Mouse (Mus musculus): Measurements from ENCODE around the gene Tmem91. TPM values are rescaled to one million over a fixed set of nuclear protein-coding genes. Genes with fewer than 3 reads are reported as not detected.

Gene Tmem91
- polyA plus RNA-seq, 1 experiment from 2014 or later = 2.0 TPM

DNA sequence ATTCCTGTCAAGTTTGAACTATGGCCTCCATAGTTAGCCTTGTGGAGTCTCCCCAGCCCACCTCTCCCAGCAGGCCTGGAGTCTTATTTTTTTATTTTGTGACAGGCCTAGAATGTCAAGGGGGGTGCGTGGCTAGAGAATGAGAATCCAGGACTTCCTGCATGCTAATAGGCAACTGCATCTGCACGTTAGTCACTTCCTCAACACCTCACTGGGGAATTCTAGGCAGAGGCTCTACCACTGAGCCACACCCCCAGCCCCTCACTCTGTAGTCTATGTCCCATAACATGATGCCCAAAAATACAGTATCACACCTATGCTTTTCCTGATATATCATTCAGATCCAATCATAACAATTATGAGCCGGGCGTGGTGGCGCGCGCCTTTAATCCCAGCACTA lies 2.0 kb upstream of the Tmem91 start:
- 87% methylated on average over 7 of the region's 7 CpGs for WGBS
- Histone ChIP-seq H3K9ac (replicated peaks; ENCODE audit: low read depth) (no peak overlapping the region), H3K36me3 (ENCODE audit: insufficient read depth, low read length) (no peaks in the 10 kb centered on the region), H3K27me3 (replicated peaks; ENCODE audit: insufficient read depth, low read length) (peaks cover 4% of the 10 kb centered on the region; the same call in 1 of the 2 replicates), H3K27ac (ENCODE audit: low read length) (peak overlapping the region; percentile 38; the same call in 1 of the 2 replicates), H3K4me3 (ENCODE audit: low read depth, low read length) (no peak overlapping the region), H3K9me3 (ENCODE audit: low read length) (no peaks in the 10 kb centered on the region), H3K4me2 (replicated peaks; ENCODE audit: low read depth, low read length) (no peak overlapping the region), H3K4me1 (ENCODE audit: insufficient read depth, low read depth, low read length) (peaks cover 26% of the 10 kb centered on the region)
- DNase-seq (ENCODE audit: low spot score) = no peak
- ATAC-seq = no peak
- no peak for TF ChIP-seq EP300 (IDR thresholded peaks at IDR 0.05)
- TF ChIP-seq CTCF (IDR thresholded peaks at IDR 0.05) = no peak

DNA sequence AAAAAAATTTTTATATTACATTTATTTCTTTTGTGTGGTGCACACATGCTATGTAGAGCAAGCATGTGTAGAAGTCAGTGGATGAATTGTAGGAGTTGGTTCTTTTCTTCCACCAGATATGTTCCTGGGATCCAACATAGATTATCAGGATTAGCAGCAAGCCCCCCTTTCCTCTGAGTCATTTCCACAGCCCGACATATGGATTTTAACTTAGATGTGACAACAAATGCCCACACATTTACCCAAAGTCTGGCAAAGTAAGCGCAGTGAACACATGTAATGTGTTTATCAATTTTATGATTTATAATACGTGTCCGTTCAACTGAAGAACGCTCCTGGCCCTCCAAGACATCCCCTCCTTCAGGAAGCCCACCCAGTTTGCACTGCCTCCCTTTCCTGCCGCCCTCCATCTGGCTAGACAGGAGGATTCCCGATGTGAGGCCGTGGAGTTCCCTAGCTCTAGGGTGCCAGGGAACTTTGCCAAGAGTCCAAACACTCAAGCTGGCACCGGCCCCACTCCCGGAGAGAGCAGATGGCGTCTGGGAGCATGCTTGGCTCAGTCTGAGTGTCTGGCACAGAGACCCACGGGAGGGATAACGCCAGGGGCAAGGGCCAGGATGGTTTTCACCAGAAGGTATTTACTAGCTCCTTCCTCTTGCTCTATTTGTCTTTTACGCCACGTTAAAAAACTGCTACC lies 1.3 kb upstream of the Tmem91 start:
- ATAC-seq (peak; percentile 13; the same call in 1 of the 2 replicates), DNase-seq (ENCODE audit: low spot score) (peak; percentile 83)
- 16% methylated on average over 15 of the region's 15 CpGs for WGBS
- Histone ChIP-seq H3K4me3 (ENCODE audit: low read depth, low read length) (no peak overlapping the region), H3K27me3 (replicated peaks; ENCODE audit: insufficient read depth, low read length) (peaks cover 4% of the 10 kb centered on the region; the same call in 1 of the 2 replicates), H3K9me3 (ENCODE audit: low read length) (no peaks in the 10 kb centered on the region), H3K4me1 (ENCODE audit: insufficient read depth, low read depth, low read length) (peaks cover 22% of the 10 kb centered on the region), H3K27ac (ENCODE audit: low read length) (peak overlapping the region; percentile 38), H3K9ac (replicated peaks; ENCODE audit: low read depth) (no peak overlapping the region), H3K4me2 (replicated peaks; ENCODE audit: low read depth, low read length) (0 out of 2 replicates have a peak overlapping the region, but pooled peaks have one; percentile 8), H3K36me3 (ENCODE audit: insufficient read depth, low read length) (no peaks in the 10 kb centered on the region)
- no peak for TF ChIP-seq EP300 (IDR thresholded peaks at IDR 0.05)
- TF ChIP-seq CTCF (IDR thresholded peaks at IDR 0.05) = no peak

DNA sequence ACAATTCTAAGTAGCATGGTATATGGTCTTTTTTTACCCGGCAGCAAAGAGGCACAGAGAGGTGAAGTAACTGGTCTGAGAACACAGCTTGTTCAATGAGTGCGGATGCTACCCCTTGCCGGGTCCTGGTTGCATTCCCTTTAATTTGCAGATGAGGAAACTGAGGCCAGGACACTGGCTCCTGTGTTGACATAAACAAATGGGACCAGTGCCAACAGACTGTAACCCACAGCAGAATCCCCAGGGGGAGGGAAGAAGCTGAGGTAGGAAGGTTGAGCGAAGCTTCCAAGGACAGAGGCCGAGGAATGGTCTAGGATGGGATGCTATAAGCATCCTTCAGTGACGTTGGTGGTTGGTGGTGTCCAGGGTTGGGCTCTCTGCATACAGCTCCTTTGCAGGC lies 439 bp upstream of the Tmem91 start:
- Histone ChIP-seq H3K4me2 (replicated peaks; ENCODE audit: low read depth, low read length) (no peak overlapping the region), H3K27ac (ENCODE audit: low read length) (no peak overlapping the region), H3K27me3 (replicated peaks; ENCODE audit: insufficient read depth, low read length) (peaks cover 4% of the 10 kb centered on the region; the same call in 1 of the 2 replicates), H3K9me3 (ENCODE audit: low read length) (no peaks in the 10 kb centered on the region), H3K4me3 (ENCODE audit: low read depth, low read length) (no peak overlapping the region), H3K9ac (replicated peaks; ENCODE audit: low read depth) (no peak overlapping the region), H3K4me1 (ENCODE audit: insufficient read depth, low read depth, low read length) (peaks cover 19% of the 10 kb centered on the region), H3K36me3 (ENCODE audit: insufficient read depth, low read length) (no peaks in the 10 kb centered on the region)
- ATAC-seq (no peak), DNase-seq (ENCODE audit: low spot score) (no peak)
- 46% methylated on average over 6 of the region's 6 CpGs for WGBS
- TF ChIP-seq EP300 (IDR thresholded peaks at IDR 0.05) (no peak), CTCF (IDR thresholded peaks at IDR 0.05) (no peak)

DNA sequence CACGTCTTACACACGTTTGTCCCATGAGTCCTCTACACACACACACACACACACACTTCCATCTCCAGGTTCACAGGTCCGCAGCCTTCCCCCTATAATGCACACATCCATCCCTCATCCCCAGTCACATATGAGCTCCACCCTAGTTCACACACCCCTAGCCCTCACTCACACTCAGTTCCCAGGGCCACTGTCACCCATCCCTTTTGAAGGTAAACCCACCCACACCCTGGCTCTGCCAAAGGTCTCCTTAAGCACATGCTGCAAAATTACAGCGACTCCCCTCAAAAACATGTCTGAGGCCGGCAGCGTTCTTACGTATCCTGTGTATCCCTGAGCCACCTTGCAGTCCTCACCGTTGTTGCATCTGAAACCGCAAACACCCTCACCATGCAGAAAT lies 669 bp downstream of the Tmem91 start:
- H3K9ac ChIP-seq (replicated peaks; ENCODE audit: low read depth) = no peak overlapping the region
- DNase-seq (ENCODE audit: low spot score) = no peak
- 23% methylated on average over 9 of the region's 9 CpGs for WGBS
- peaks cover 13% of the 10 kb centered on the region for H3K4me1 ChIP-seq (ENCODE audit: insufficient read depth, low read depth, low read length)
- H3K36me3 ChIP-seq (ENCODE audit: insufficient read depth, low read length) = no peaks in the 10 kb centered on the region
- H3K27me3 ChIP-seq (replicated peaks; ENCODE audit: insufficient read depth, low read length) = peaks cover 4% of the 10 kb centered on the region; the same call in 1 of the 2 replicates
- no peak for ATAC-seq
- H3K4me3 ChIP-seq (ENCODE audit: low read depth, low read length) = no peak overlapping the region
- TF ChIP-seq CTCF (IDR thresholded peaks at IDR 0.05) (no peak), EP300 (IDR thresholded peaks at IDR 0.05) (no peak)
- no peak overlapping the region for H3K27ac ChIP-seq (ENCODE audit: low read length)
- no peaks in the 10 kb centered on the region for H3K9me3 ChIP-seq (ENCODE audit: low read length)
- H3K4me2 ChIP-seq (replicated peaks; ENCODE audit: low read depth, low read length) = peak overlapping the region; percentile 51

DNA sequence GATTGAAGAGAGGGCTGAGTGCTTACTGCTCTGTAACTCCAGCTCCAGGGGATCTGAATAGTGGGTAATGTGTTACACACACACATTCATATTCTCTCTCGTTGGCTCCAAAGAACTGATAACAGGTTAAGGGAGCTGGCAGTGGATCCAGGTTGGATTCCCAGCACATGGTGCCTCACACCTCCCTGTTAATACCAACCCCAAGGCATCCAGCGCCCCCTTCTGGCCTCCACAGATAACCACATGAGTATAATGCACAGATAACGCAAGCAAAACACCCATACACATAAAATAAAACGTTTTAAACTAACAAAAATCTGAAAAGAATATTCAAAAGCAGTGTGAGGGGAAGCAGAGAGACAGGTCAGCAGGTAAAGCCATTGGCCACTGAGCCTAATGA lies 2.5 kb downstream of the Tmem91 start:
- WGBS = 52% methylated on average over 4 of the region's 4 CpGs
- Histone ChIP-seq H3K9me3 (ENCODE audit: low read length) (no peaks in the 10 kb centered on the region), H3K36me3 (ENCODE audit: insufficient read depth, low read length) (no peaks in the 10 kb centered on the region), H3K4me3 (ENCODE audit: low read depth, low read length) (no peak overlapping the region), H3K27me3 (replicated peaks; ENCODE audit: insufficient read depth, low read length) (peaks cover 4% of the 10 kb centered on the region; the same call in 1 of the 2 replicates), H3K9ac (replicated peaks; ENCODE audit: low read depth) (no peak overlapping the region), H3K4me1 (ENCODE audit: insufficient read depth, low read depth, low read length) (peaks cover 13% of the 10 kb centered on the region), H3K4me2 (replicated peaks; ENCODE audit: low read depth, low read length) (no peak overlapping the region), H3K27ac (ENCODE audit: low read length) (no peak overlapping the region)
- TF ChIP-seq CTCF (IDR thresholded peaks at IDR 0.05) (peak; percentile 26), EP300 (IDR thresholded peaks at IDR 0.05) (no peak)
- ATAC-seq (no peak), DNase-seq (ENCODE audit: low spot score) (no peak)

DNA sequence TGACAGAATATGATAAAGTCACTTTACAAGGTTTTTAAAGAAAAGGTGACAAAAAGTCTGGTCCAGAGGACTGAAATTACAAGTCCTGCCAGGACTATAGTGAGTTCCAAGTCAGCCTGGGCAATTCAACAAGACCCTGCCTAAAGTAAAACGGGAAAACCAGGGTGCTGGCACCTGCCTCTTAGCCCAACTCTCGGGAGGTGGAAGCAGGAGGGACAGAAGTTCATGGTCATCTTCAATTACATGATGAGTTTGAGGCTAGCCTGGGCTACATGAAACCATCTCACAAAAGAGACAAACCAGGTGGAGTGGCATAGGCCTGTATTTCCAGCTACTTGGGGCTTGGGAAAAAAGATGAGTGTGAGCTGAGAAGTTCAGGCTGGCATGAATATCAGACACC lies 3.3 kb downstream of the Tmem91 start:
- peaks cover 4% of the 10 kb centered on the region; the same call in 1 of the 2 replicates for H3K27me3 ChIP-seq (replicated peaks; ENCODE audit: insufficient read depth, low read length)
- H3K9ac ChIP-seq (replicated peaks; ENCODE audit: low read depth) = no peak overlapping the region
- no peak overlapping the region for H3K4me2 ChIP-seq (replicated peaks; ENCODE audit: low read depth, low read length)
- peaks cover 2% of the 10 kb centered on the region; the same call in 1 of the 2 replicates for H3K36me3 ChIP-seq (ENCODE audit: insufficient read depth, low read length)
- peaks cover 12% of the 10 kb centered on the region for H3K4me1 ChIP-seq (ENCODE audit: insufficient read depth, low read depth, low read length)
- no peak for ATAC-seq
- no peak overlapping the region for H3K27ac ChIP-seq (ENCODE audit: low read length)
- no peak overlapping the region for H3K4me3 ChIP-seq (ENCODE audit: low read depth, low read length)
- 37% methylated on average over 2 of the region's 2 CpGs for WGBS
- no peak for DNase-seq (ENCODE audit: low spot score)
- H3K9me3 ChIP-seq (ENCODE audit: low read length) = no peaks in the 10 kb centered on the region
- no peak for TF ChIP-seq EP300 (IDR thresholded peaks at IDR 0.05)
- TF ChIP-seq CTCF (IDR thresholded peaks at IDR 0.05) = no peak

All from lung, postnatal 0 days (tissue).